In genomic region chr15:78982658-78983435, GRCm38 (mm10) we compare ENCODE assay signal across 8 mouse cellular contexts. TPM values are rescaled to one million over a fixed set of nuclear protein-coding genes. Genes with fewer than 3 reads are reported as not detected.
DNase-seq lines count a peak whose midpoint lies in the region; ATAC-seq lines count a peak whose summit lies in the region.

No protein-coding gene starts in this region.

- no peaks in the 10 kb centered on the region for H3K9me3 ChIP-seq in embryonic facial prominence, embryonic 15.5 days (replicated peaks)
- no peaks in the 10 kb centered on the region for H3K9me3 ChIP-seq in heart, embryonic 12.5 days (replicated peaks)
- H3K9me3 ChIP-seq in kidney, embryonic 16.5 days (ENCODE audit: low read length): no peaks in the 10 kb centered on the region
- no peaks in the 10 kb centered on the region for H3K9me3 ChIP-seq in liver, embryonic 15.5 days (replicated peaks)
- no peaks in the 10 kb centered on the region for H3K9me3 ChIP-seq in stomach, embryonic 14.5 days (ENCODE audit: control insufficient read depth, low read depth, low read length)

- peak overlapping the region; percentile 95 for H3K4me3 ChIP-seq in embryonic facial prominence, embryonic 15.5 days (replicated peaks)
- peak overlapping the region; percentile 92 for H3K4me3 ChIP-seq in heart, embryonic 12.5 days
- H3K4me3 ChIP-seq in kidney, embryonic 16.5 days (ENCODE audit: low read length): peak overlapping the region; percentile 69
- H3K4me3 ChIP-seq in liver, embryonic 15.5 days (replicated peaks): peak overlapping the region; percentile 99
- H3K4me3 ChIP-seq in stomach, embryonic 14.5 days (ENCODE audit: low read depth, low read length): peak overlapping the region; percentile 83

- H3K4me1 ChIP-seq in embryonic facial prominence, embryonic 15.5 days: peaks cover 63% of the 10 kb centered on the region
- H3K4me1 ChIP-seq in heart, embryonic 12.5 days (replicated peaks): peaks cover 72% of the 10 kb centered on the region
- peaks cover 55% of the 10 kb centered on the region for H3K4me1 ChIP-seq in kidney, embryonic 16.5 days (ENCODE audit: insufficient read depth, low read length)
- peaks cover 62% of the 10 kb centered on the region for H3K4me1 ChIP-seq in liver, embryonic 15.5 days (replicated peaks)
- H3K4me1 ChIP-seq in stomach, embryonic 14.5 days (ENCODE audit: control insufficient read depth, insufficient read depth, low read length): peaks cover 48% of the 10 kb centered on the region

- H3K4me2 ChIP-seq in embryonic facial prominence, embryonic 15.5 days (replicated peaks): peak overlapping the region; percentile 90
- peak overlapping the region; percentile 87 for H3K4me2 ChIP-seq in heart, embryonic 12.5 days
- peak overlapping the region; percentile 64 for H3K4me2 ChIP-seq in kidney, embryonic 16.5 days (replicated peaks; ENCODE audit: low read depth, low read length)
- H3K4me2 ChIP-seq in liver, embryonic 15.5 days: peak overlapping the region; percentile 94
- H3K4me2 ChIP-seq in stomach, embryonic 14.5 days (replicated peaks; ENCODE audit: low read depth, low read length): peak overlapping the region; percentile 92

- H3K36me3 ChIP-seq in embryonic facial prominence, embryonic 15.5 days: peaks cover 2% of the 10 kb centered on the region; the same call in 1 of the 2 replicates
- peaks cover 6% of the 10 kb centered on the region; the same call in 1 of the 2 replicates for H3K36me3 ChIP-seq in heart, embryonic 12.5 days
- H3K36me3 ChIP-seq in kidney, embryonic 16.5 days (ENCODE audit: insufficient read depth, low read length): no peaks in the 10 kb centered on the region
- H3K36me3 ChIP-seq in liver, embryonic 15.5 days (replicated peaks): peaks cover 13% of the 10 kb centered on the region
- H3K36me3 ChIP-seq in stomach, embryonic 14.5 days (ENCODE audit: control insufficient read depth, insufficient read depth, low read length): no peaks in the 10 kb centered on the region

- WGBS in embryonic facial prominence, embryonic 15.5 days: under 1% methylated on average over 53 of the region's 67 CpGs
- WGBS in heart, embryonic 12.5 days: 2% methylated on average over 62 of the region's 67 CpGs
- under 1% methylated on average over 49 of the region's 67 CpGs for WGBS in kidney, embryonic 16.5 days
- under 1% methylated on average over 67 of the region's 67 CpGs for WGBS in liver, embryonic 15.5 days (ENCODE audit: insufficient replicate concordance)
- under 1% methylated on average over 64 of the region's 67 CpGs for WGBS in stomach, embryonic 14.5 days

- ATAC-seq in CD4-positive, CD25-positive, alpha-beta regulatory T cell, adult 4 months: peak; percentile 88
- peak; percentile 87 for ATAC-seq in embryonic facial prominence, embryonic 15.5 days (ENCODE audit: insufficient number of reproducible peaks, low FRiP score, low TSS enrichment, low read depth)
- peak; percentile 90 for ATAC-seq in heart, embryonic 12.5 days (ENCODE audit: insufficient number of reproducible peaks, low FRiP score)
- peak; percentile 87 for ATAC-seq in kidney, embryonic 16.5 days (ENCODE audit: low FRiP score, low TSS enrichment)
- peak; percentile 86 for ATAC-seq in liver, embryonic 15.5 days (ENCODE audit: insufficient read depth)
- peak; percentile 84 for ATAC-seq in stomach, embryonic 14.5 days (ENCODE audit: insufficient number of reproducible peaks, insufficient read depth, low FRiP score, low read depth)

- no peaks in the 10 kb centered on the region for H3K27me3 ChIP-seq in embryonic facial prominence, embryonic 15.5 days
- H3K27me3 ChIP-seq in heart, embryonic 12.5 days (replicated peaks): no peaks in the 10 kb centered on the region
- no peaks in the 10 kb centered on the region for H3K27me3 ChIP-seq in kidney, embryonic 16.5 days (ENCODE audit: insufficient read depth, low read length)
- H3K27me3 ChIP-seq in liver, embryonic 15.5 days: no peaks in the 10 kb centered on the region
- H3K27me3 ChIP-seq in stomach, embryonic 14.5 days (ENCODE audit: control insufficient read depth, insufficient read depth, low read length): no peaks in the 10 kb centered on the region

- peak; percentile 88 for DNase-seq in brain, adult 2 months (ENCODE audit: low read depth, low spot score)
- peak; percentile 88 for DNase-seq in neural tube, embryonic 10.5 days (ENCODE audit: extremely low spot score, low spot score)

- peak overlapping the region; percentile 95 for H3K27ac ChIP-seq in embryonic facial prominence, embryonic 15.5 days (replicated peaks)
- peak overlapping the region; percentile 92 for H3K27ac ChIP-seq in heart, embryonic 12.5 days (ENCODE audit: poor library complexity, severe bottlenecking)
- peak overlapping the region; percentile 93 for H3K27ac ChIP-seq in kidney, embryonic 16.5 days (ENCODE audit: low read length)
- H3K27ac ChIP-seq in liver, embryonic 15.5 days (replicated peaks): peak overlapping the region; percentile 97
- peak overlapping the region; percentile 91 for H3K27ac ChIP-seq in stomach, embryonic 14.5 days (ENCODE audit: low read length)

- peak overlapping the region; percentile 89 for H3K9ac ChIP-seq in embryonic facial prominence, embryonic 15.5 days
- H3K9ac ChIP-seq in heart, embryonic 12.5 days: peak overlapping the region; percentile 96
- peak overlapping the region; percentile 90 for H3K9ac ChIP-seq in kidney, embryonic 16.5 days (replicated peaks; ENCODE audit: low read length)
- H3K9ac ChIP-seq in liver, embryonic 15.5 days: peak overlapping the region; percentile 95
- H3K9ac ChIP-seq in stomach, embryonic 14.5 days (replicated peaks; ENCODE audit: low read depth, low read length): peak overlapping the region; percentile 64

RNA-seq across cellular contexts. Expression of gene Triobp, which starts 35.3 kb away (rescaled TPM):
- polyA plus RNA-seq in CD4-positive, CD25-positive, alpha-beta regulatory T cell, adult 4 months (2017; shearing (Covaris generic)): 10 to 100 TPM; 15.6 to 20.0 TPM
- 54.6 and 61.4 TPM in 2 replicates for polyA plus RNA-seq in embryonic facial prominence, embryonic 15.5 days (2015; fragmentation: Nextera tagmentation; extraction: Ambion mirVana)
- polyA plus RNA-seq in heart, embryonic 12.5 days (2016; fragmentation: Nextera tagmentation; extraction: Ambion mirVana): 59.4 and 64.1 TPM in 2 replicates
- 67.3 and 78.4 TPM in 2 replicates for polyA plus RNA-seq in kidney, embryonic 16.5 days (2015; fragmentation: Nextera tagmentation; extraction: Ambion mirVana)
- polyA plus RNA-seq in liver, embryonic 15.5 days (2015; fragmentation: Nextera tagmentation; extraction: Ambion mirVana): 20.2 and 21.2 TPM in 2 replicates
- polyA plus RNA-seq in stomach, embryonic 14.5 days (2014; fragmentation: Nextera tagmentation; extraction: Ambion mirVana): 50.2 TPM in 2 replicates

RNA-seq across cellular contexts. Expression of gene H1f0, which starts 45.4 kb away (rescaled TPM):
- polyA plus RNA-seq in CD4-positive, CD25-positive, alpha-beta regulatory T cell, adult 4 months (2017; shearing (Covaris generic)): 10 to 100 TPM; 20.7 to 33.3 TPM
- polyA plus RNA-seq in embryonic facial prominence, embryonic 15.5 days (2015; fragmentation: Nextera tagmentation; extraction: Ambion mirVana): 553 and 582 TPM in 2 replicates
- polyA plus RNA-seq in heart, embryonic 12.5 days (2016; fragmentation: Nextera tagmentation; extraction: Ambion mirVana): 294 and 300 TPM in 2 replicates
- polyA plus RNA-seq in kidney, embryonic 16.5 days (2015; fragmentation: Nextera tagmentation; extraction: Ambion mirVana): 521 and 528 TPM in 2 replicates
- polyA plus RNA-seq in liver, embryonic 15.5 days (2015; fragmentation: Nextera tagmentation; extraction: Ambion mirVana): 118 and 121 TPM in 2 replicates
- polyA plus RNA-seq in stomach, embryonic 14.5 days (2014; fragmentation: Nextera tagmentation; extraction: Ambion mirVana): 160 and 175 TPM in 2 replicates

RNA-seq across cellular contexts. Expression of gene Nol12, which starts 48.1 kb away (rescaled TPM):
- polyA plus RNA-seq in CD4-positive, CD25-positive, alpha-beta regulatory T cell, adult 4 months (2017; shearing (Covaris generic)): 10 to 100 TPM; 45.5 to 46.5 TPM
- 52.7 and 53.7 TPM in 2 replicates for polyA plus RNA-seq in embryonic facial prominence, embryonic 15.5 days (2015; fragmentation: Nextera tagmentation; extraction: Ambion mirVana)
- polyA plus RNA-seq in heart, embryonic 12.5 days (2016; fragmentation: Nextera tagmentation; extraction: Ambion mirVana): 37.9 and 39.9 TPM in 2 replicates
- 55.0 and 59.9 TPM in 2 replicates for polyA plus RNA-seq in kidney, embryonic 16.5 days (2015; fragmentation: Nextera tagmentation; extraction: Ambion mirVana)
- polyA plus RNA-seq in liver, embryonic 15.5 days (2015; fragmentation: Nextera tagmentation; extraction: Ambion mirVana): 24.5 and 26.2 TPM in 2 replicates
- polyA plus RNA-seq in stomach, embryonic 14.5 days (2014; fragmentation: Nextera tagmentation; extraction: Ambion mirVana): 45.9 and 56.7 TPM in 2 replicates

RNA-seq across cellular contexts. Expression of gene Lgals1, which starts 56.3 kb away (rescaled TPM):
- polyA plus RNA-seq in CD4-positive, CD25-positive, alpha-beta regulatory T cell, adult 4 months (2017; shearing (Covaris generic)): 100 to 1,000 TPM; 366 to 481 TPM
- 2,635 and 2,725 TPM in 2 replicates for polyA plus RNA-seq in embryonic facial prominence, embryonic 15.5 days (2015; fragmentation: Nextera tagmentation; extraction: Ambion mirVana)
- polyA plus RNA-seq in heart, embryonic 12.5 days (2016; fragmentation: Nextera tagmentation; extraction: Ambion mirVana): 667 and 690 TPM in 2 replicates
- polyA plus RNA-seq in kidney, embryonic 16.5 days (2015; fragmentation: Nextera tagmentation; extraction: Ambion mirVana): 659 and 673 TPM in 2 replicates
- 315 and 397 TPM in 2 replicates for polyA plus RNA-seq in liver, embryonic 15.5 days (2015; fragmentation: Nextera tagmentation; extraction: Ambion mirVana)
- polyA plus RNA-seq in stomach, embryonic 14.5 days (2014; fragmentation: Nextera tagmentation; extraction: Ambion mirVana): 1,620 and 1,697 TPM in 2 replicates

RNA-seq across cellular contexts. Expression of gene Galr3, which starts 58.8 kb away (rescaled TPM):
- polyA plus RNA-seq in CD4-positive, CD25-positive, alpha-beta regulatory T cell, adult 4 months (2017; shearing (Covaris generic)): not detected
- polyA plus RNA-seq in embryonic facial prominence, embryonic 15.5 days (2015; fragmentation: Nextera tagmentation; extraction: Ambion mirVana): 0.14 and 0.37 TPM in 2 replicates
- polyA plus RNA-seq in heart, embryonic 12.5 days (2016; fragmentation: Nextera tagmentation; extraction: Ambion mirVana): not detected in 2 replicates
- polyA plus RNA-seq in kidney, embryonic 16.5 days (2015; fragmentation: Nextera tagmentation; extraction: Ambion mirVana): not detected in 2 replicates
- polyA plus RNA-seq in liver, embryonic 15.5 days (2015; fragmentation: Nextera tagmentation; extraction: Ambion mirVana): 0.17 TPM in 1 of 2 replicates, not detected in the other
- 0.30 and 0.39 TPM in 2 replicates for polyA plus RNA-seq in stomach, embryonic 14.5 days (2014; fragmentation: Nextera tagmentation; extraction: Ambion mirVana)

Comparison
In these comparisons a context has a peak if more than half of its experiments do, and no peak if none do; other contexts are left out.
1. Peak in every context shown above with its lines: DNase-seq, ATAC-seq, H3K4me3 ChIP-seq and H3K27ac ChIP-seq.